16 mouse cellular contexts compared by ENCODE assay signal in genomic region chr3:141857123-141857522, GRCm38 (mm10).
"Had no signal": no experiment of that assay in that cellular context is flagged by ENCODE, and none has a peak within 500 bp of the region (broad histone marks: within the 10 kb centered on the region; RNA-seq: fewer than 3 reads in every experiment).

No protein-coding gene starts in this region.

- H3K27ac ChIP-seq: kidney, postnatal 0 days; limb, embryonic 12.5 days; liver, embryonic 12.5 days; midbrain, embryonic 10.5 days; neural tube, embryonic 12.5 days had no signal

- H3K9me3 ChIP-seq: limb, embryonic 12.5 days; liver, embryonic 12.5 days; midbrain, embryonic 10.5 days; neural tube, embryonic 12.5 days had no signal

- H3K4me1 ChIP-seq: limb, embryonic 12.5 days; liver, embryonic 12.5 days; midbrain, embryonic 10.5 days; neural tube, embryonic 12.5 days had no signal

- H3K9ac ChIP-seq: limb, embryonic 12.5 days; liver, embryonic 12.5 days; neural tube, embryonic 12.5 days had no signal

- ATAC-seq: liver, embryonic 12.5 days had no signal

- H3K27me3 ChIP-seq: liver, embryonic 12.5 days; neural tube, embryonic 12.5 days had no signal

- H3K4me2 ChIP-seq: limb, embryonic 12.5 days; liver, embryonic 12.5 days; neural tube, embryonic 12.5 days had no signal

- H3K36me3 ChIP-seq: liver, embryonic 12.5 days had no signal

- H3K4me3 ChIP-seq: limb, embryonic 12.5 days; liver, embryonic 12.5 days; midbrain, embryonic 10.5 days; neural tube, embryonic 12.5 days had no signal

- DNase-seq: kidney, adult 11 months; kidney, adult 9 months; kidney, postnatal 36 days; layer of hippocampus, adult 9-11 months; layer of hippocampus, postnatal 36 days; midbrain, embryonic 14.5 days; retina, postnatal 1 day; right cerebral cortex, postnatal 4 days; spleen, adult 18-20 months; thymus, adult 18-20 months; thymus, postnatal 25 days had no signal
